Mouse (Mus musculus): ENCODE results near the gene Tcf15.

Gene Tcf15

GRCm38 (mm10) chr2:152128597-152128996 lies 14.8 kb upstream of the Tcf15 start:
- no peak for DNase-seq

- no peak for DNase-seq
Observed at GRCm38 (mm10) chr2:152129778-152130177, 13.6 kb upstream of the Tcf15 start.

GRCm38 (mm10) chr2:152132016-152132415 lies 11.3 kb upstream of the Tcf15 start:
- DNase-seq: no peak

GRCm38 (mm10) chr2:152132691-152133090 lies 10.7 kb upstream of the Tcf15 start:
- no peak for DNase-seq

- no peak for DNase-seq
Observed at GRCm38 (mm10) chr2:152139191-152139987, 4.0 kb upstream of the Tcf15 start.

GRCm38 (mm10) chr2:152140941-152141340 lies 2.4 kb upstream of the Tcf15 start:
- DNase-seq: no peak

- no peak for DNase-seq
Observed at GRCm38 (mm10) chr2:152141491-152141890, 1.9 kb upstream of the Tcf15 start.

- DNase-seq: no peak
Observed at GRCm38 (mm10) chr2:152142046-152142445, 1.3 kb upstream of the Tcf15 start.

- DNase-seq: no peak
Observed at GRCm38 (mm10) chr2:152142571-152142970, 790 bp upstream of the Tcf15 start.

- no peak for DNase-seq
Observed at GRCm38 (mm10) chr2:152144158-152144450, 743 bp downstream of the Tcf15 start.

GRCm38 (mm10) chr2:152144501-152144900 lies 1.1 kb downstream of the Tcf15 start:
- no peak for DNase-seq

- no peak for DNase-seq
Observed at GRCm38 (mm10) chr2:152145711-152146110, 2.4 kb downstream of the Tcf15 start.

- DNase-seq: no peak
Observed at GRCm38 (mm10) chr2:152147079-152147478, 3.7 kb downstream of the Tcf15 start.

GRCm38 (mm10) chr2:152148675-152149074 lies 5.3 kb downstream of the Tcf15 start:
- DNase-seq: no peak

GRCm38 (mm10) chr2:152149891-152150290 lies 6.5 kb downstream of the Tcf15 start:
- DNase-seq: no peak

- DNase-seq: no peak
Observed at GRCm38 (mm10) chr2:152150373-152150772, 7.0 kb downstream of the Tcf15 start.

GRCm38 (mm10) chr2:152153361-152153760 lies 10.0 kb downstream of the Tcf15 start:
- no peak for DNase-seq

GRCm38 (mm10) chr2:152155414-152156208 lies 12.2 kb downstream of the Tcf15 start:
- DNase-seq: no peak

GRCm38 (mm10) chr2:152156471-152156870 lies 13.1 kb downstream of the Tcf15 start:
- no peak for DNase-seq

- DNase-seq: no peak
Observed at GRCm38 (mm10) chr2:152159487-152159886, 16.1 kb downstream of the Tcf15 start.

GRCm38 (mm10) chr2:152166257-152166656 lies 22.9 kb downstream of the Tcf15 start:
- no peak for DNase-seq

GRCm38 (mm10) chr2:152167851-152168290 lies 24.5 kb downstream of the Tcf15 start:
- DNase-seq: no peak

- DNase-seq: no peak
Observed at GRCm38 (mm10) chr2:152169377-152169776, 26.0 kb downstream of the Tcf15 start.

GRCm38 (mm10) chr2:152174861-152175260 lies 31.5 kb downstream of the Tcf15 start:
- DNase-seq: no peak
